Mouse (Mus musculus) spleen, adult 18-20 months (tissue): ENCODE measurements around the gene Ifnlr1.
"Not testable (repeated sequence)": the region's sequence is repeated elsewhere in the genome, so short reads cannot be mapped to it uniquely, and the experiment has no call there.

ENCODE experiments used
- DNase-seq, 2 experiments: peaks; one replicate each; pipeline ENCODE4 v3.0.0; 2022; ENCODE audit warnings: mixed read lengths in 2 of 2

Gene Ifnlr1

GRCm38 (mm10) chr4:135685906-135686567, at the start of gene Ifnlr1:
Gene Ifnlr1, plus strand, starts transcription at chr4:135686287.
- peak; percentile 25 to 56 for DNase-seq

- not testable (repeated sequence) for DNase-seq
Observed at GRCm38 (mm10) chr4:135641302-135642079, 44.6 kb upstream of the Ifnlr1 start.

GRCm38 (mm10) chr4:135645022-135645637, 41.0 kb upstream of the Ifnlr1 start:
- DNase-seq, result no peak

GRCm38 (mm10) chr4:135652966-135653607, 33.0 kb upstream of the Ifnlr1 start:
- no peak for DNase-seq

GRCm38 (mm10) chr4:135653956-135654355, 32.1 kb upstream of the Ifnlr1 start:
- no peak for DNase-seq

GRCm38 (mm10) chr4:135655499-135655898, 30.6 kb upstream of the Ifnlr1 start:
- no peak for DNase-seq

- no peak for DNase-seq
Observed at GRCm38 (mm10) chr4:135656094-135656589, 29.9 kb upstream of the Ifnlr1 start.

- no peak for DNase-seq
Observed at GRCm38 (mm10) chr4:135658484-135658883, 27.6 kb upstream of the Ifnlr1 start.

GRCm38 (mm10) chr4:135658899-135659298, 27.2 kb upstream of the Ifnlr1 start:
- DNase-seq, result no peak

GRCm38 (mm10) chr4:135661082-135661809, 24.8 kb upstream of the Ifnlr1 start:
- DNase-seq, result no peak

GRCm38 (mm10) chr4:135661994-135662393, 24.1 kb upstream of the Ifnlr1 start:
- no peak for DNase-seq

- no peak for DNase-seq
Observed at GRCm38 (mm10) chr4:135664656-135665055, 21.4 kb upstream of the Ifnlr1 start.

GRCm38 (mm10) chr4:135666192-135666975, 19.7 kb upstream of the Ifnlr1 start:
- DNase-seq, result peak in 1 of 2 experiments; percentile 40

- DNase-seq, result peak in 1 of 2 experiments; percentile 16
Observed at GRCm38 (mm10) chr4:135667266-135667844, 18.7 kb upstream of the Ifnlr1 start.

GRCm38 (mm10) chr4:135673507-135673906, 12.6 kb upstream of the Ifnlr1 start:
- DNase-seq, result no peak

- no peak for DNase-seq
Observed at GRCm38 (mm10) chr4:135674993-135675392, 11.1 kb upstream of the Ifnlr1 start.

GRCm38 (mm10) chr4:135676476-135676875, 9.6 kb upstream of the Ifnlr1 start:
- DNase-seq, result no peak

- DNase-seq, result no peak
Observed at GRCm38 (mm10) chr4:135679316-135679715, 6.8 kb upstream of the Ifnlr1 start.

- no peak for DNase-seq
Observed at GRCm38 (mm10) chr4:135681789-135682188, 4.3 kb upstream of the Ifnlr1 start.

- no peak for DNase-seq
Observed at GRCm38 (mm10) chr4:135683553-135683952, 2.5 kb upstream of the Ifnlr1 start.

GRCm38 (mm10) chr4:135684731-135685130, 1.4 kb upstream of the Ifnlr1 start:
- no peak for DNase-seq
